Mouse (Mus musculus): Measurements from ENCODE around the gene Coa3.

Coa3 gene

DNA sequence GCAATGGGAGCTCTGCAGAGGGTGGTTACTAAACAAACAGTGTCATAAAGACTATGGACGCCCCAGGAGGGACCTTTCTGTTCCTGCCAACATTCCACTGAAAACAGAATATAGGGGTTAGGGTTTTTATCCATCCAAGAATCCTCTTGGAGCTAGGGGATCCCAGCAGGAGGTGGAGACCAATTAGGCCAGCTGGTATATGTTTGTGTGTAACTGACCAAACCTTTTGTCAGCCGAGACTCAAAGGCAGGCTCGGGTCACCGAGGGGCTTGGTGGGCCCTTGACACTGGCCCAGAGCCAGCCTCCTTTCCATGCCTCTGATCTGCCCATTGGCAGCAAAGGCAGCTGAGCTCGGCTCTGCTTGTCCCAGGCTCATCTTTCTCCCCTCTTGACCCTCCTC lies 4.0 kb upstream of the Coa3 start:
- DNase-seq (ENCODE audit: low spot score in 2 of 2) = no peak

DNA sequence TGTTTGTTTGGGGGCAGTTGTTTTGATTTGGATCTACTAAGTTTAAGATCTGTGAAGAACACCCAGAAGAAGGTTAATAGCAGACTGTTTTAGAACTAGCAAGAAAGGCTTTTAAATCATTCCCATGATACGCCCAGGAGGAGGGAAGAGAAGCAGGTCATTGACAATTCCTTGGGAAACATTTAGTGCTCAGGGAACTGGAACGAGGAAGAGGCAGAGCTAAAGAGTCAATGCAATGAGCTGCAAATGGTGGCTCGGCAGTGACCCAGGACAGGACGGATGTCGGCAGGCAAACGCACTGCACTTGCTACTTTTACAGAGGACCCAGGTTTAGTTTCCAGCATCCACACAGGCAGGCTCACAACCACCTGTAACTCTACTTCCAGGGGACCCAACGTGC lies 1.9 kb upstream of the Coa3 start:
- DNase-seq (ENCODE audit: low spot score in 2 of 2) = no peak

DNA sequence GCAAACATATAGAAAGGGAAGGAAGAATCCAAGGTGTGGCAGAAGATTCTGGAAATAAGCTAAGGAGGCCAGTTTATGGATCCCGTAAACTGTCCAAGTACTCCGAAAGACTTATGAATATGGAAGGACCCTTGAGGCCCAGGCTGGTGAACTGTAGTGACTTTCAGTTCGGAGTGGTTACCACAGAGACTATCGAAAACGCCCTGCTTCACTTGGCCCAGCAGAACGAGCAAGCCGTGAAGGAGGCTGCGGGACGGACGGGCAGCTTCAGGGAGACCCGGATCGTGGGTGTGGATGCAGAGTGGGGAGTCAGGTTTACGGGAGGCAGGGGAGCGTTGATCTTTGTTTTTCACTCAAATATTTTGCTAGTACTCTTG lies 267 bp upstream of the Coa3 start:
- no peak for DNase-seq (ENCODE audit: low spot score in 2 of 2)

DNA sequence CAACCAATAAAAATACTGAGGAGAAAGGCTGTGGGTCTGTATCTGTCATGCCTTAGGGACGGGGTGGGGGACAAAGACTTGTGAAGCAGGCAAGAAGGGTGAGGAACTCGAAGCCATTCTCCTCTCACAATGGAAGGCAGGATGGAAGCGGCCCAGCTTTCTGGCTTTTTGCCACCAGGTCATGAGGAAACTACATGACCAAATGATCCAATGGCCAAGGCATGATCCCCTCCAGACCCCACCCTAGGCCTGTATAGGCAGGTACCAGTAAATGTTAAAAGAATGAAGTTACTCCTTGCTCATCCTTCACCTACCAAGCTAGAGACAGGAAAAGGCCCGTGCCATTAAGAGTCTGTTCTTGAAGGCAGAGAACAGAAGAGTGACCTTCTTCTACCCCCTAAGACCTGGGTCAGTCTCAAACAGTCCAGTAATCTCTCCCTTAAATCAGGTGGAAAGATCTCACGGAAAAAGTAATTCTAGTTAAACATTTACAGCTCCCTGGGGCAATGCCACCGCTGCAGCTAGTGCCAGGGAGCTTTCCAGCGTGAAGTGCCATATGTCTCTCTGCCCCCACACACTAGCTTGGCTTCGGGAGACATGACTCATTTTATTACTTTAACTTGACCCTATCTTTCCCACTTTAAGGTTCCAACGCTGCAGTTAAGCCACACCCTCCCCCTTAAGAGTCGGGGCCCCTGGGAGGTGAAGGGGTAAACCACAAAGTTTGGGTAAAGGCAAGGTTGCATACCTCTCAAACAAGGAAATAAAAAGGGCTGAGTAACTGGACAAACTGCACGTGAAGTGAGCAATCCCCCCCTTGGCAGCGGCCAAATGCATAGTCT lies 1.3 kb downstream of the Coa3 start:
- DNase-seq (ENCODE audit: low spot score in 2 of 2) = no peak

DNA sequence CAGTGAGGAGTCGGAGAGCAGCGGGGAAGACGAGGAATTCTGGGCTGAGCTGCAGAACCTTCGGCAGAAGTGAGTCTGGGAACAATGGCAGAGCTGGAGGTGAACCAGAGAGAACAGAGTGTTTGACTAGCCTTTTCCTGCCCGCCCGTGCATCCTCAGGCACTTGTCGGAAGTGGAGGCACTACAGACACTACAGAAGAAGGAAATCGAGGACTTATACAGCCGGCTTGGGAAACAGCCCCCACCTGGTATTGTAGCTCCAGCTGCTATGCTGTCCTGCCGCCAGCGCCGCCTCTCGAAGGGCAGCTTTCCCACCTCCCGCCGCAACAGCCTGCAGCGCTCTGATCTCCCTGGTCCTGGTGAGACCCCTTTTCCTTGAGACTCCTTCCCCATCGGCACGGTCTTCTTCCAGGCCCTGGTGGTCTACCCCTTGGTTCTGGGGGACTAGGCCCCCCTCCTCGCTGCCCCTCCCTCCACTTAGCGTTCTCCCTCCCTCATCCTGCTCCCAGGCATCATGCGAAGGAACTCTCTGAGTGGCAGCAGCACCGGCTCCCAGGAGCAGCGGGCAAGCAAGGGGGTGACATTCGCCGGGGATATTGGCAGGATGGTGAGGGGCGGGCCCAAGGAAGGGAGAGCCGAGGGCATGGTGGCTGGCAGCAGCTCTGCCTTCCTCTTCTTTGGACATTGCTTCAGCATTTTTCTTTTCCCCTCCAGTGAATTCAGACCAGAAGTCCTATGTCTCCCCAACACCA lies 2.4 kb downstream of the Coa3 start:
- DNase-seq (ENCODE audit: low spot score in 2 of 2) = no peak

DNA sequence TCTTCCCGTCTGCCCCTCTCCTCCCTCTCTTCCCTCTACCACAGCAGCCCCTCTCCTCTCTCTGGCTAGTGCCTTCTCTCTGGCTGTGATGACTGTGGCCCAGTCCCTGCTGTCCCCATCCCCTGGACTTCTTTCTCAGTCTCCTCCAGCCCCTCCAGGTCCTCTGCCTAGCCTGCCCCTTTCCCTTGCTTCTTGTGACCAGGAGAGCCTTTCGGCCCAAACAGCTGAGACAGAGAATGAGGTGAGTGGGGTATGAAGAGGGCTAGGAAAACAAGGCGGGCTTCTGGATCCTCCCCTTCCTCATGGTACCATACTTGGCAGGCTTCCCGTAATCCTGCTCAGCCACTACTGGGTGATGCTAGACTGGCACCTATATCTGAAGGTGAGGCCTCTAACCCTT lies 3.6 kb downstream of the Coa3 start:
- DNase-seq (ENCODE audit: low spot score in 2 of 2) = no peak

DNA sequence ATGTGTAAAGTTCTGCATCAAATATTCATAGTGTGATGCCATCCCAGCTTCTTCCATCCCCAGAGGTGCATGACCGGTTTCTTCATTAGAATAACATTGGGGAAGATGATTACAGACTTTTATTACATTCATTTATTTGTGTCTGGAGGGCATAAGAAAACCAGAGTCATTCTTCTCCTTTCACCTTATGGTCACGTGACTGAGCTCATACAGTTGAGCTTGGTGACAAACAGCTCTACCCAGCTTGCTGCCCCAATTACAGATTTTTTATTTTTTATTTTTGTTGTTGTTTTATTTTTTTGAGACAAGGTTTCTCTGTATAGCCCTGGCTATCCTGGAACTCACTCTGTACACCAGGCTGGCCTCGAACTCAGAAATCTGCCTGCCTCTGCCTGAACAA lies 6.5 kb downstream of the Coa3 start:
- DNase-seq (ENCODE audit: low spot score in 2 of 2) = no peak

DNA sequence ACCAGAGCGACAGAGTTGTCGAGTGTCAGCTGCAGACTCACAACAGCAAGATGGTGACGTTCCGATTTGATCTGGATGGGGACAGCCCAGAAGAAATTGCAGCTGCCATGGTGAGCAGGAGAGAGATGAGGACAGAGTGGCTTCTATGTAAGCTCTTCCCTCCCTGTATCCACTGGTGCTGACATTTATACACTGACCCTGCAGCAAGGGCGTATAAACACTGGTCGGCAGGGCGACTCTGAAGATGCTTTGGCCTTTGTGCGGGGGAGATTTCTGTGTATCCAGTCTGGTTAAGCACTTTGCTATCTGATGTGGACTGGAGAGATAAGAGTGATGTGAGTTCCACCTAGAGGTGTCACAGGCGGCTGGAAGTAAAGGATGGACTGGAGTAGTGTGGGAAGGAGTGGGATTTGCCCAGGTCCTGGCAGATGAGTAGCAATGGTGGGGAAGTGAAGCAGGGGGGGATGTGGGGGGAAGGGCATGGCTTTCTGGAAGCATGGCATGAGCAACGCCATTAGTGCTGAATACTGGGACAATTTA lies 9.3 kb downstream of the Coa3 start:
- DNase-seq (ENCODE audit: low spot score in 2 of 2) = no peak

DNA sequence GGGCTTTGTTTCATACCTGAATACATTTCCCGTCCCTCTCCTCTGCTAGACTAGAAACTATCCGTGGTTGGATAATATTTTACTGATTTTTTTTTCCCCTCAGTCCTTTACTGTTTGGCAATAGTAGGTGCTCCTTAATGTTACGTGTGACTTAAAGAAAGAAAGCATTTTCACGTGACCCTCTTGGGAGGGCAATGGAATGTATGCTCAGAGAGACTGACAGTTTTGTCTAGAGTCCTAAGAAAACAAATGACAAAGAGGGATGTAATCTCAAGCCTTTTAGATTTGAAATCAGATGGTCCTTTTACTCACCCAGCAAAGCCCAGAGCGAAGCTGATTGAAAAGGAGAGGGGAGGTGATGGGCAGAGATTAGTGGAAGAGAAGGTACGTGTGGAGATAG lies 13.0 kb downstream of the Coa3 start:
- DNase-seq (ENCODE audit: low spot score in 2 of 2) = no peak

DNA sequence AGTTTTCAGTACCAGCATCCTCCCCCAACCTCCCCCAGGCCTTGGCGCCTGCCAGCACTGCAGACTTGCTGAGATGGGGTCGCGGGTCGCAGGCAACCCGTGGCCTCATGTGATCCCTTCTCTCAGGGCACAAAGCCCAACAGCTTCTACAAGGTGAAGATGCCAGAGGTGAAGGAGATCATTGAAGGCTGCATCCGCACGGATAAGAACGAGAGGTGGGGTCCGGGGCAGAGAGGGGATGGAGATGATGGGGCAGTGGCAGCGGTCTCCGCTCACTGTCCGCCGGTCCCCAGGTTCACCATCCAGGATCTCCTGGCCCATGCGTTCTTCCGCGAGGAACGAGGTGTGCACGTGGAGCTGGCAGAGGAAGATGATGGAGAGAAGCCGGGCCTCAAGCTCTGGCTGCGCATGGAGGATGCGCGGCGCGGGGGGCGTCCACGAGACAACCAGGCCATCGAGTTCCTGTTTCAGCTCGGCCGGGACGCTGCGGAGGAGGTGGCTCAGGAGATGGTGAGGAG lies 13.9 kb downstream of the Coa3 start:
- no peak for DNase-seq (ENCODE audit: low spot score in 2 of 2)

DNA sequence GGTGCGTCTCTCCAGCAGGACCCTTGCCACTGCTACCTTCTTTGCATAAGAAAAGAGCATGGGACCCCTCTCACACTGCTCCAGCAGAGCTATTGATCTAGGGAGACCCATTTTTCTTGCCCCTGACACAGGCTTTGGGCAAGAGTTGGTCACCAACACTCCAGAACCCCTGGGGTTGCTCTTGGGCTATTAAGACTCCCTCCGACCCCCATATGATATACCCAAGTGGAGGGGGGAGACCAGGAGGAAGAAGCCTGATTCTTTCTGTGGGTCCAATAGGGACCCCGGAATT lies 15.0 kb downstream of the Coa3 start:
- DNase-seq (ENCODE audit: low spot score in 2 of 2) = no peak

DNA sequence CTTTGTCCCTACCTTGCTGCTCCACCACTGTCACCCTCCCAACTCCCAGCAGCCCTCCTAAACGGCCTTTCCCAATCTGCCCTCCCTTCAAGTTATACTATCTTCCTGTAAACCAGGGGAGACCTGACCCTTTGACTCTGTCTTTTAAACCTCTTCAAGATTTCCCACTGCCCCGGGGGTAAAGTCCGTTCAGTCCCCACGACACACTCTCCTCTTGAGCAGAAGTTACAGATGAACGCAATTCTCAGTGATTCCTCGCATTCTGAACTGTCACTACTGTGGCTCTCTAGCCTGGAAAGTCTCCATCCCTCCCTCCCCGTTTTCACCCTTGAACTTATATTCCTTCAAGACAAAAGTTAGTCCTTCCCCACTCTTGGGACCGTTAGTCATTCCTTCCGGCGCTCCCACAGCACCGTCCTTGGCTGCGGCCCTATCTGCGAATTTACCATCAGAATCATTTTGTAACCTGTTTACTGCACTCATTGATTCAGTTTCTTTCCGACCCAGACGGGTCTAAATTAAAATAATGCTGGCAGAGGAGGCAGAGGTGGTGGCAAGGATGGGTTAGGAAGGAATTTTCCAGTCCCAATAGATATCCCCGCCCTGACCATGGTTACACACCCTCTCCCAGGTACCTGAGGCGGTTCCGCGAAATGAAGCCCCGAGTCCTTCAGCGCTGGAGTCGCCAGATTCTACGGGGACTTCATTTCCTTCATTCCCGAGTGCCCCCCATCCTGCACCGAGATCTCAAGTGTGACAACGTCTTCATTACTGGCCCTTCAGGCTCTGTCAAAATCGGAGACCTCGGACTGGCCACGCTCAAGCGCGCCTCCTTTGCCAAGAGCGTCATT lies 15.6 kb downstream of the Coa3 start:
- no peak for DNase-seq (ENCODE audit: low spot score in 2 of 2)

DNA sequence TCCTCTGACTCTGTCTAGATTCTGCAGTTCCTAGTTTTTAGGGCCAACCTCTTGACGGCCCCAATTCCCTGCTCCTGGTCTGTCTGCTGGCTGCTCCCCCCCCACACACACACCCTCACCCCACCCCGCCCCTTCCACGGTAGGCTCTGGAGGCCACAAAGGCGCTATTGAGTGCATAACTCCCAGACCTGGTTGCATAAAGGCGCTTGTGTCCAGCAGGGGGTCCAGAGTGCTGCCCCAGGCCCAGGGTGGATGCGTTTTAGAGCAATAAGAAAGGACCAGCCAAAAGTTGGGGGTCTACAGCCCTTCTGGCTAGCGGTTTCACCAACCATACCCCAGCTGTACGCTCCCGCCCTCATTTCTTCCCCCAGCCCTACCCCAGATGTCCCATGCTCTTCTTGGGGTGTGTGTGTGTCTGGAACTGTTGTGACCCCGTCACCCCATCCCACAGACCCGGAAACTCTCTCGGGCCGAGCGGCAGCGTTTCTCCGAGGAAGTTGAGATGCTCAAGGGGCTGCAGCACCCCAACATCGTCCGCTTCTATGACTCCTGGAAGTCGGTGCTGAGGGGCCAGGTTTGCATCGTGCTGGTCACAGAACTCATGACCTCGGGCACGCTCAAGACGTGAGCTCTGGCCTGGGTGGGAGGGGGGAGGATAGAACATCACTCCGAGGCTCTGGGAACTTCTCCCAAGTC lies 16.5 kb downstream of the Coa3 start:
- DNase-seq (ENCODE audit: low spot score in 2 of 2) = no peak

DNA sequence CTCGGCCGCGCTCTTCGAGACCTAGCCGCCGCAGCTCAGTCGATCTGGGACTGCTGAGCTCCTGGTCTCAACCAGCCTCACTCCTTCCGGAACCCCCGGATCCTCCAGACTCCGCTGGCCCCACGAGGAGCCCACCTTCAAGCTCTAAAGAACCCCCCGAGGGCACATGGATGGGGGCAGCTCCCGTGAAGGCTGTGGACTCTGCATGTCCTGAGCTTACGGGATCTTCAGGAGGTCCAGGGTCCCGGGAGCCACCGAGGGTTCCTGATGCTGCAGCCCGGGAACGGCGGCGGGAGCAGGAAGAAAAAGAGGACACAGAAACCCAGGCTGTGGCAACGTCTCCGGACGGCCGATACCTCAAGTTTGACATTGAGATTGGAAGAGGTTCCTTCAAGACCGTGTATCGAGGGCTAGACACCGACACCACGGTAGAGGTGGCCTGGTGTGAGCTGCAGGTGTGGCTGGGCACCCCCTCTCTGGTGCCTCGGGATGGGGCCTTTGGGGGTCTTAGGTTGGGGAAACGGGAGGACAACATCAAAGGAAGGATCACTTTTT lies 18.0 kb downstream of the Coa3 start:
- DNase-seq (ENCODE audit: low spot score in 2 of 2) = no peak

DNA sequence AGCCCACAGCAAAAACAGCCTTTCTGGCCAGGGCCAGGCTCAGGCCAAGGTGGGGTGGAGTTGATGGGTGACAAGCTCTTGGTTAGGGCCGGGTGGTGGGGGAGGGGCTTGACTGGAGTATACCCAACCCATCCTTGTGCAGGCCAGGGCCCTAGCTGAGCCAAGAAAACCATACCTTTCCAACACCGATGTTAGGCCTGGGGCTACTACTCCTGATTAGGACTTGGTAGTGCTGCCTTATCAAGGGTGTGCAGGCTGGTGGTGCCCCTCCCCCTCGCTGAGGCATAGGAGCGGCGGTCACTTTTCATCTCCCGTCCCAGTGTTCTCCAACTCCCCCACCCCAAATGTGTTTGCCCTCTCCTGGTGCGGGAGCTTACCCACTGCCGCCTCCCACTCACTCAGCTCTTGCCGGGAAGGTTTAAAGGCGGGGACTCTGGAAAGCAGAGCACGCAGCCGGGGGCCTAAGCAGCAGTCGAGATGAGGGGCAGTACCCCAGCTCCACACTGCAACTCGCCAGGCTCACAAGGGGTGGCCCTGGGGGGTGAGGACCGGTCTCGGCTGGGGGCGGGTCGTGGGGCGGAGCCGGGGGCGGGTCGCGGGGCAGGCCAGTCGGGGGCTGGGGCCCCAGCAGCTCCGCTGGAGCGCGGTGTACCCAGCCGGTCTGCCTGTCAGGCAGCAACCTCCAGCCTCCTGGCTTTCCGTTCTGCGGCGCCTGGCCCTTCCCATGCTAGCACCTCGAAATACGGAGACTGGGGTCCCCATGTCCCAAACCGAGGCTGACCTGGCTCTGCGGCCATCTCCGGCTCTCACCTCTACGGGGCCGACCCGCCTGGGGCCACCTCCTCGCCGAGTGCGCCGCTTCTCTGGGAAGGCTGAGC lies 18.7 kb downstream of the Coa3 start, which contains the start of gene Wnk4:
Gene Wnk4 (plus strand): TSS at position 620 of the 878 bp plus-strand sequence.
- DNase-seq (ENCODE audit: low spot score in 2 of 2) = no peak

DNA sequence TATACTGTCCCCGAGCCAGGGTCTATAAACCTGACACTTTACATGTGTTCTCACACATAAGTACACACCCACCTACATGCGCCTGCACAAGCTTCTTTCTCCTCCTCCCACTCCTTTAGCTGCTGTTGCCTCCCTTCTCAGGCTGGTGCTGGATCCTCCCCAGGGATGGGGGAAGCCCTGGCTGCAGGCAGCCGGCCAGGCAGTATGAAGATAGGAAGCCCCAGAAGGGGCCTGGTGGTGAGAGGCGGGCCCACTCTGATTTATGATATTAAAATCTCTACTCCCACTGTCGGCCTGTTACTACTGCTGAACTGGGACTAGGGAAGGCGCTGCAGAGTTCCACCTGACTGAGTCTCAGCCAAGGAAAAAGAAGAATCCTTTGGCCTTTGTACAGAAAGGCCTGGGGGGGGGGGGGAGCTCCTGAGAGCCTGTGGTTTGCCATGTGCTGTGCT lies 19.6 kb downstream of the Coa3 start:
- no peak for DNase-seq (ENCODE audit: low spot score in 2 of 2)

DNA sequence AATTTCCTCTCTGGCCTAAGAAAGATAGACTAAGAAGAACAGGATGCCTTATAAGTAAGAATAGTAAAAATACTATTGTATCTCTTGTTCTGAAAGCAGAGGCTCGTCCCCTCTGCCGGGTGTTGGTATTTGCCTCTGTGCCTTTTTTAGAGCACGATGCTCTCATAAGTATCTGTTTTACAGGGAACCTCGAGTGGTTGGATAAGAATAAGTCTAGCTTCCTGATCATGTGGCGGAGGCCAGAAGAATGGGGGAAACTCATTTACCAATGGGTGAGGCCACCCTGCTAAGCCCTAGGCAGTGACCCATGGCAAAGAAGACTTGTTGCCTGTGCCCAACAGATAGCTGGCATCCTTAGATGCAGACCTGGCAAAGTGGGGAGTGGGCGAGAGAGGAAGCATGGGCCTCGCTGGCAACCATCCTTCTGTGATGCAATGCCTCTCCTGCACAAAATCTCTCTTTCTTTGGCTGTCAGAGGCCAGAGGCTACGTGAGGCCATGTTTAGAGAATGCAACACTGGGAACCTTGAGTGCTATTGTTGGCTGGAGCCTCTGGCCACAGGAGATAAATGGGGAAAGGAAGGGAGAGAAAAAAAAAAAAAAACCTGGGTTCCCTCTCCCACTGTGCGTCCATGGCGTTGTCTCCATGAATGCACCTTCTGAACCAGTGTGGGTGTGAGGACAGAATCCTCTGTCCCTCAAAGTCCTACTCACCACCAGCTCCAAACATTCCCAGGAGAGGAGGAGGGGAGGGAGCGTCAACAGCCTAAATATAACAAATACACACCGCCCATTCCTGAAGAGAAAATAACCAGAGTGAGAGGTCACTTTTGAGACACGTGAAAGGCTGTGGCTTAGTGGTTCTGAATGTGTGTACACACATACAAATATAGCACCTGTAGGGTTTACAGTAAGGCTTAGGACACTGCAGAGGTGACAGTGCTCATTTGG lies 22.8 kb downstream of the Coa3 start:
- DNase-seq (ENCODE audit: low spot score in 2 of 2) = no peak

DNA sequence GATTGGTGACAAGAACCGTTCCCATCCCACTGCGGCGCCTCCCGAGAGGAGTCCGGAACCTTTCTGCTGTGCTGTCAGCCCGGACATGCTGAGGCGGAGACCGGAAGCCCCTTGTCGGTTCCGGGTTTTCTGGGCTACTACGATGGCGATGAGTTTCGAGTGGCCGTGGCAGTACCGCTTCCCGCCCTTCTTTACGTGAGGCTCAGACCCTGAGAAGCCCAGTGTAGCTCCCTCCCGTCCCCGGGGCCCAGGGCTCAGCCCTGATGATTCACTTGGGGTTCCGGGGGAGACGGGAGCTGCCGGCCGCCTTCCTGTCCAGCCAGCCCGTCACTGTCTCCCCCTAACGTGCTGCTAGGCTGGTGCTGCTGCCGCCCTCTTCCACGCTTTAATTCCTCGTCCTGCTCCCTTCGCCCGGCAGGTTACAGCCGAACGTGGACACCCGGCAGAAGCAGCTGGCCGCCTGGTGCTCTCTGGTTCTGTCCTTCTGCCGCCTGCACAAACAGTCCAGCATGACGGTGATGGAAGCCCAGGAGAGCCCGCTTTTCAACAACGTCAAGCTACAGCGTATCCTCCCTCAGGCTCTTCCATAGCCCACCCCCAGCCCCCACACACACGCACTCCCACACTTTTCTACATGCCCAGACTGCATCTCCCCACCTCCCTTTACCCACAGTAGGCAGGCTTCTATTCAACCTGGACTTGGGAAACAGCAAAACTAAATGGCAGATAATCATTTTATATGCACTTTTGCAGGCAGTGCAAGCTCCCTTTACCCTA lies 25.1 kb downstream of the Coa3 start, which contains the start of gene Vps25:
Gene Vps25 (plus strand): TSS at position 95 of the 777 bp plus-strand sequence.
- DNase-seq (ENCODE audit: low spot score in 2 of 2) = peak; percentile 66 to 78
